Mouse (Mus musculus): ENCODE measurements around the gene Pomgnt2. TPM values are rescaled to one million over a fixed set of nuclear protein-coding genes. Genes with fewer than 3 reads are reported as not detected.

Gene Pomgnt2
- polyA plus RNA-seq, 1 experiment from 2014 or later, result 17.1 TPM

Other genes with a start within 250 kb of the Pomgnt2 start
- gene Zfp651, start 237.8 kb downstream of the Pomgnt2 start, polyA plus RNA-seq (2015; fragmentation: Nextera tagmentation; extraction: Ambion mirVana), result 12.8 and 15.3 TPM in 2 replicates
- 1.8 and 2.9 TPM in 2 replicates for gene Klhl40, start 219.5 kb downstream of the Pomgnt2 start, polyA plus RNA-seq (2015; fragmentation: Nextera tagmentation; extraction: Ambion mirVana)
- 0.69 and 0.80 TPM in 2 replicates for gene Hhatl, start 204.6 kb downstream of the Pomgnt2 start, polyA plus RNA-seq (2015; fragmentation: Nextera tagmentation; extraction: Ambion mirVana)
- gene Ccdc13, start 157.6 kb downstream of the Pomgnt2 start, polyA plus RNA-seq (2015; fragmentation: Nextera tagmentation; extraction: Ambion mirVana), result 0.47 and 0.53 TPM in 2 replicates
- gene Higd1a, start 138.7 kb downstream of the Pomgnt2 start, polyA plus RNA-seq (2015; fragmentation: Nextera tagmentation; extraction: Ambion mirVana), result 151 and 153 TPM in 2 replicates
- gene Ackr2, start 98.8 kb downstream of the Pomgnt2 start, polyA plus RNA-seq (2015; fragmentation: Nextera tagmentation; extraction: Ambion mirVana), result 0.40 and 0.57 TPM in 2 replicates
- gene Cyp8b1, start 80.8 kb downstream of the Pomgnt2 start, polyA plus RNA-seq (2015; fragmentation: Nextera tagmentation; extraction: Ambion mirVana), result 0.10 TPM in 1 of 2 replicates, not detected in the other
- 1.1 and 2.1 TPM in 2 replicates for gene Fam198a, start 46.1 kb downstream of the Pomgnt2 start, polyA plus RNA-seq (2015; fragmentation: Nextera tagmentation; extraction: Ambion mirVana)
- 59.8 and 62.7 TPM in 2 replicates for gene Snrk, start 120.2 kb upstream of the Pomgnt2 start, polyA plus RNA-seq (2015; fragmentation: Nextera tagmentation; extraction: Ambion mirVana)

All from kidney, embryonic 15.5 days (tissue).